Comparison of ENCODE assay signal across 20 mouse cellular contexts in the genomic region with DNA sequence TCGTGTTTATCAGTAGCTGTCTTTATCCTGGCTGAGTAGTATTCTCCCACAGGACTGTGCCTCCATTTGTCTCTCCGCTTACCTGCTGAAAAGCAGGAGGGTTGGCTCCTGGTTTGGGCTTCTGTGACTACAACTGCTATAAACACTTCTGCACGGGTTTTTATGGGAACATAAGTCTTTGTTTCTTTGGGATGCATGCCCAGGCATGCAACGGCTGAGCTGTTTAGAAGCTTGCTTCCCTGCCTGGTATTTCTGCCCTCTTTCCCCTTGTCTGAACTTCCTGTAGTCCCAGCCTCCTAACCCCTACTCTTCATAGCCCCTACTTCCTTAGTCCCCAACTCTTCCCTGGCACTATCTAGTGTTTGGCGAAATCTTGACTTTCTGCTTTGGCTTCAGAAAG.
DNase-seq lines count a peak whose midpoint lies in the region; ATAC-seq and TF ChIP-seq lines count a peak whose summit lies in the region.
"Had no signal": no experiment of that assay in that cellular context is flagged by ENCODE, and none has a peak within 500 bp of the region (broad histone marks: within the 10 kb centered on the region; RNA-seq: fewer than 3 reads in every experiment).

No protein-coding gene starts in this region.

- DNase-seq in kidney, postnatal 0 days (ENCODE audit: low spot score) = peak; percentile 35
- no peak for DNase-seq in kidney, postnatal 36 days
- DNase-seq in brain, embryonic 14.5 days (ENCODE audit: low read depth) = peak; percentile 39
- no peak for DNase-seq in urinary bladder, postnatal 4 days (ENCODE audit: low spot score in 2 of 2)
- DNase-seq in thymus, postnatal 36 days = no peak
- no peak for DNase-seq in spleen, postnatal 36 days (ENCODE audit: low spot score in 2 of 2)
- DNase-seq: adrenal gland, postnatal 14 days; cerebellum, adult 11 months; cerebellum, postnatal 10 days; embryo, embryonic 11 days; kidney, adult 8-10 months; kidney, postnatal 25 days; thymus, postnatal 14 days had no signal

- no peak overlapping the region for H3K4me3 ChIP-seq in kidney, postnatal 0 days (replicated peaks; ENCODE audit: low read depth, low read length)
- H3K4me3 ChIP-seq in forebrain, embryonic 15.5 days = no peak overlapping the region
- H3K4me3 ChIP-seq: embryonic facial prominence, embryonic 15.5 days; heart, embryonic 13.5 days; limb, embryonic 15.5 days; liver, embryonic 15.5 days had no signal

- no peak overlapping the region for H3K27ac ChIP-seq in kidney, postnatal 0 days
- peak overlapping the region; percentile 93 for H3K27ac ChIP-seq in forebrain, embryonic 15.5 days (replicated peaks)
- H3K27ac ChIP-seq: embryonic facial prominence, embryonic 15.5 days; heart, embryonic 13.5 days; limb, embryonic 15.5 days; liver, embryonic 15.5 days had no signal

- H3K36me3 ChIP-seq in kidney, postnatal 0 days (ENCODE audit: insufficient read depth, low read length) = no peaks in the 10 kb centered on the region
- H3K36me3 ChIP-seq in forebrain, embryonic 15.5 days = no peaks in the 10 kb centered on the region
- H3K36me3 ChIP-seq: embryonic facial prominence, embryonic 15.5 days; heart, embryonic 13.5 days; limb, embryonic 15.5 days; liver, embryonic 15.5 days had no signal

- H3K4me1 ChIP-seq in kidney, postnatal 0 days (replicated peaks; ENCODE audit: insufficient read depth, low read length) = no peaks in the 10 kb centered on the region
- H3K4me1 ChIP-seq in forebrain, embryonic 15.5 days = peaks cover 65% of the 10 kb centered on the region
- H3K4me1 ChIP-seq: liver, embryonic 15.5 days had no signal

- 63% methylated on average over 5 of the region's 5 CpGs for WGBS in kidney, postnatal 0 days
- 66% methylated on average over 5 of the region's 5 CpGs for WGBS in forebrain, embryonic 15.5 days

- H3K9me3 ChIP-seq in kidney, postnatal 0 days (replicated peaks; ENCODE audit: low read length) = no peaks in the 10 kb centered on the region
- H3K9me3 ChIP-seq in forebrain, embryonic 15.5 days = no peaks in the 10 kb centered on the region
- H3K9me3 ChIP-seq: embryonic facial prominence, embryonic 15.5 days; heart, embryonic 13.5 days; limb, embryonic 15.5 days; liver, embryonic 15.5 days had no signal

- no peak for TF ChIP-seq CTCF in kidney, postnatal 0 days (IDR thresholded peaks at IDR 0.05; ENCODE audit: low read depth)
- TF ChIP-seq CTCF in brain, embryonic 14.5 days (IDR thresholded peaks at IDR 0.05; ENCODE audit: borderline replicate concordance, extremely low read depth, insufficient read depth, insufficient read length) = no peak

- no peak for TF ChIP-seq POLR2A in brain, embryonic 14.5 days (IDR thresholded peaks at IDR 0.05; ENCODE audit: borderline replicate concordance, extremely low read depth, insufficient read depth, insufficient read length, poor library complexity, severe bottlenecking)

- H3K27me3 ChIP-seq in kidney, postnatal 0 days (ENCODE audit: insufficient read depth, low read length) = no peaks in the 10 kb centered on the region
- no peaks in the 10 kb centered on the region for H3K27me3 ChIP-seq in forebrain, embryonic 15.5 days
- H3K27me3 ChIP-seq: embryonic facial prominence, embryonic 15.5 days; limb, embryonic 15.5 days; liver, embryonic 15.5 days had no signal

- no peak for ATAC-seq in kidney, postnatal 0 days (replicated peaks; ENCODE audit: low FRiP score, low read depth)
- no peak for ATAC-seq in forebrain, embryonic 15.5 days (replicated peaks)
- ATAC-seq: activated CD4-positive, CD25-positive, alpha-beta regulatory T cell, adult 4 months; inflammation-experienced regulatory T-cells, adult 6 months had no signal

- H3K4me2 ChIP-seq in kidney, postnatal 0 days (ENCODE audit: low read length) = no peak overlapping the region
- H3K4me2 ChIP-seq in forebrain, embryonic 15.5 days (replicated peaks) = no peak overlapping the region
- H3K4me2 ChIP-seq: embryonic facial prominence, embryonic 15.5 days; heart, embryonic 13.5 days; limb, embryonic 15.5 days; liver, embryonic 15.5 days had no signal

- H3K9ac ChIP-seq in kidney, postnatal 0 days (ENCODE audit: low read depth, low read length) = no peak overlapping the region
- H3K9ac ChIP-seq in forebrain, embryonic 15.5 days (replicated peaks) = no peak overlapping the region
- H3K9ac ChIP-seq: embryonic facial prominence, embryonic 15.5 days; heart, embryonic 13.5 days; limb, embryonic 15.5 days; liver, embryonic 15.5 days had no signal

Comparison
In these comparisons a context has a peak if more than half of its experiments do, and no peak if none do; other contexts are left out.
1. DNase-seq: peak in kidney, postnatal 0 days (single experiment) and brain, embryonic 14.5 days (single experiment); none in kidney, postnatal 36 days (0 of 2), urinary bladder, postnatal 4 days (0 of 2), thymus, postnatal 36 days (0 of 2) and spleen, postnatal 36 days (0 of 2).